Mouse (Mus musculus): ENCODE results near the gene Ssbp3. TPM values are rescaled to one million over a fixed set of nuclear protein-coding genes. Genes with fewer than 3 reads are reported as not detected.

The Ssbp3 gene
- polyA plus RNA-seq, 1 experiment, result 94.2 TPM

DNA sequence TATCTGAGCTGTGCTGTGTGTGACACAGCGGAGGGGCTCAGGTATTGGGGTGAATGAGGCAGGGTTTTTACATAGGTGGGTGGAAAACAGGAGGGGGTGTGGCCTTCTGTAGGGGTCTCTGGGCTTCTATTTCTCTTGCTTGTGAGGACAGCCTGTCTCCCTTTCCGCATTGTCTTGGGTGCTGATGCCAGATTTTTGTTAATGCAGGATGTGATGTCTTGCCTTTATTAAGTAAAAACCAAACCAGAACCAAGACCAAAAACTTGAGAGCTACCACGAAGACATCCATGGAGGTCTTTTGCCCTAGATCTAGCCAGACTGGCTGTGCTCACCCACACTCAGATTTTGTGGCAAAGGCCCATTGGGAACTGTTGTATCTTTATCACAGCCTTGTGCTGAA, 25.5 kb downstream of the Ssbp3 start:
- Histone ChIP-seq H3K4me1 (ENCODE audit: control insufficient read depth) (peaks cover 94% of the 10 kb centered on the region), H3K27me3 (ENCODE audit: control insufficient read depth) (no peaks in the 10 kb centered on the region), H3K4me3 (replicated peaks) (no peak overlapping the region), H3K36me3 (ENCODE audit: control insufficient read depth) (peaks cover 98% of the 10 kb centered on the region), H3K9me3 (ENCODE audit: control insufficient read depth, low read length) (no peaks in the 10 kb centered on the region)
- TF ChIP-seq TAL1 (IDR thresholded peaks at IDR 0.05; ENCODE audit: low read length), result no peak
- no peak for TF ChIP-seq GATA1 (IDR thresholded peaks at IDR 0.05; ENCODE audit: low read length)

DNA sequence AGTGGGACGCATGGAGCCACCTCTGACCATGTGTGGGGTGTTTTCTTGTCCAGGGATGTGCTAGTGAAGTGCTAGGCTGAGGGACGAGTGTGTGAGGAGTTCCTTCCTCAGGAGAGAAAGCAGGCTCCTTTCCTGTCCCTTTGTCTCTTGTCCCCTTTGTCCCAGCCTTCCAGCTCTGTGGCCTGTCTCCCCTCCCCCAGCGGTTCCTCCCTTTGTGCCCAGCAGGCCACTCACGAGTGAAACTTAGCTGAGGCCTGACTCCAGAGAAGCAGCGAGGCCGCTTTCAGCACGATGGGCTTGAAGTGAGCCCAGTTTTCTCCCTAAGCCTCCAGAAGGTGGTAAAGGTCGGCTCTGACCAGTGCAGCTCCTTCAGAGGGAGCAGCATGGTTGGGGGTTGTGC, 26.2 kb downstream of the Ssbp3 start:
- TF ChIP-seq GATA1 (IDR thresholded peaks at IDR 0.05; ENCODE audit: low read length) (no peak), TAL1 (IDR thresholded peaks at IDR 0.05; ENCODE audit: low read length) (no peak)
- no peaks in the 10 kb centered on the region for H3K9me3 ChIP-seq (ENCODE audit: control insufficient read depth, low read length)
- peaks cover 95% of the 10 kb centered on the region for H3K4me1 ChIP-seq (ENCODE audit: control insufficient read depth)
- H3K4me3 ChIP-seq (replicated peaks), result no peak overlapping the region
- no peaks in the 10 kb centered on the region for H3K27me3 ChIP-seq (ENCODE audit: control insufficient read depth)
- H3K36me3 ChIP-seq (ENCODE audit: control insufficient read depth), result peaks cover 98% of the 10 kb centered on the region

DNA sequence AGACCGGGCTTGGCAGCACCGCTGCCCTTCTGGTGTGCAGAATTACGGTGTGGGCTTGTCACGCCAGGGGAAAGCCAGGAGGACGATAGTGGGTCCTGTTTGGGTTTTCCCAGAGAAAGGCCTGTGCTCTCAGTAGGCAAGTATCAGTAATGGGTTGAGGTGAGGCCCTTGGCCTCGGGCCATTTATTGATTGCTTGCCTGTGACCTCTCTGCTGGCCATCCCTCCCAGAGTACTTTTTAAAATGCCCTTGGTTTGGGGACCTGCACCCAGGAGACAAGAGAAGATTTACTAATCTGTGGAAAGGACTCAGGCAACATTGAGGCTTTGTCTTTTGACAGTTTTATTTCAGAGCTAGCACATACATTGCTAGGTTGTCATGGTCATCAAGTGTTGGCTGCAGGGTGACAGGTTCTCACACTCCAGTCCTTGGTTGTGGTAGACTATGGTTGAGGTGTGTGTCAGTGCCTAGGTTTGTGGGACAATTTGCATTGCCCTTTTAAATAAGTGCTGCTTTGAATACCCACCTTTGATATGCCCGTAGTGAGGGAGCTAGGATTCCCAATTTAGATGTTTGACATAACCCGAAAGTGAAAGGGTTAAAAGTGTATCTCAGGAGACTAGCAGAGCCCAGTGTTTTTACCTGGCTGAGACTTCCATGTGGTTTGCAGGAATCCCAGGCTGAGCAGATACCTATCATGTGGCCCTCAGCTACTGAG, 28.2 kb downstream of the Ssbp3 start:
- Histone ChIP-seq H3K4me1 (ENCODE audit: control insufficient read depth) (peaks cover 93% of the 10 kb centered on the region), H3K4me3 (replicated peaks) (no peak overlapping the region), H3K9me3 (ENCODE audit: control insufficient read depth, low read length) (no peaks in the 10 kb centered on the region), H3K36me3 (ENCODE audit: control insufficient read depth) (peaks cover 98% of the 10 kb centered on the region), H3K27me3 (ENCODE audit: control insufficient read depth) (no peaks in the 10 kb centered on the region)
- no peak for TF ChIP-seq TAL1 (IDR thresholded peaks at IDR 0.05; ENCODE audit: low read length)
- TF ChIP-seq GATA1 (IDR thresholded peaks at IDR 0.05; ENCODE audit: low read length), result no peak

DNA sequence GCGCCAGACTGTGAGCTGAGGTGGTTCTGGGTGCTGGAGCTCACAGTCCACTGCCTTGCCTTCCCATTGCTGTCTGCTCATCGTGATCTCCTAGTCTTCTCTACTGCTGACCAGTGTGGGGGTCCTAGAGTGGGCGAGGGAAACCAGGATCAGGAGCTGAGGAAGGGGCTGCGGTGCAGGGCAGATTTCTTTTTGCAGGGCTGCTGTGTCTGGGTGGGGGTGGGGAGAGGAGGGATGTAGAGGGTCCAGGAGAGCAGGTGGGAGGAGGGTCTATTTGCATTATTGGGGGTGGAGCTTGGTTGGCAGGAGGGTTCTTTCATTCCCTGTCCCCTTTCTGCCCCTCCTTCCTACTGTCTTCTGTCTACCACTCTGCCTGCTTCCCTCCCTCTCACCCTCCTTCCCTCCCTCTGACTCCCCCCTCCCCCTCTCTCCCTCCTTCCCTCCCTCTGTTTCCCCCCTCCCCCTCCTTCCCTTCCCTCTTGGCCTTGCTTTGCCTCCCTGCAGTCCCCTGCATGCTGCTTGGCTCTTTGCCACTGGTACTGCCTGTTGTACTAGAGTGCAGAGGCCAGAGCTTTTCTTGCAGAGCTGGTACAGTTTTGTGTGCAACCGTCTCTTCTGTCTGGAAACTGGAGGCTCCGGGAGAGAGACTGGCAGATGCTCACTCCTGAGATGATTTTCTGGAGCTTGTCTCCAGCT, 28.9 kb downstream of the Ssbp3 start:
- Histone ChIP-seq H3K4me1 (ENCODE audit: control insufficient read depth) (peaks cover 92% of the 10 kb centered on the region), H3K36me3 (ENCODE audit: control insufficient read depth) (peaks cover 97% of the 10 kb centered on the region), H3K9me3 (ENCODE audit: control insufficient read depth, low read length) (no peaks in the 10 kb centered on the region), H3K4me3 (replicated peaks) (no peak overlapping the region), H3K27me3 (ENCODE audit: control insufficient read depth) (no peaks in the 10 kb centered on the region)
- TF ChIP-seq GATA1 (IDR thresholded peaks at IDR 0.05; ENCODE audit: low read length) (no peak), TAL1 (IDR thresholded peaks at IDR 0.05; ENCODE audit: low read length) (no peak)

DNA sequence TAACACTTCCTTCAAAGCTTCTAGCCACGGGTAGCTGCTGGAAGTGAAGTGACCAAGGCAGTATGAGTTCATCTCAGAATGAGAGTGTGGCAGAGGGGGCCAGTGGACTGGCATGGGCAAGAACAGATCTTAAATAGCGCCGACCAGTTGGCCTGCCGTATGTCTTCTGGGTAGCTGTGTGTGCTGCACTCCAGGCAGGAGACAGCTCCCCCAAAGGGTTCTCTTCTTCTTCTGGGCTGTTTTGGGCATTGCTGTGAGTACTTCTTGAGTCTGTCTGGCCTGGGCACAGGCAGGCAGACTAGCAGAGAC, 29.4 kb downstream of the Ssbp3 start:
- TF ChIP-seq GATA1 (IDR thresholded peaks at IDR 0.05; ENCODE audit: low read length) (no peak), TAL1 (IDR thresholded peaks at IDR 0.05; ENCODE audit: low read length) (no peak)

DNA sequence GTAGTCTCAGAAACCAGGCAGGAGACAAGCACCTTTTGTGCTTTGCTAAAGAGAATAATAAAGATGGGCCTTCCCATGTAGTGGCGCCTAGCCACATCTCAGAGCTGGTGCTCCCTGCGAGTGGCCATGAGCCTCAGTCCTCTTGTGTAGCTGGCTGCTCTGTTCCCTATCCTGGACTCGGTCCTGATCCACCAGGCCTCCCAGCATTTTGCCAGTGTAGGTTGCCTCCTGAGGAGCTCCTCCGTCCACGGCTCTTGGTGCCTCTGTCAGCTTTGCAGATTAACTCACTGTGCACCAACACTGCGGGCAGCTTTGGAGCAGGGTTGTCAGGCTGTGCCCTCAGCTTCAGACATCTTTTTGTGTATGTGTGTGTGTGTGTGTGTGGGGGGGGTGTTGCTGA, 30.4 kb downstream of the Ssbp3 start:
- no peak for TF ChIP-seq GATA1 (IDR thresholded peaks at IDR 0.05; ENCODE audit: low read length)
- TF ChIP-seq TAL1 (IDR thresholded peaks at IDR 0.05; ENCODE audit: low read length), result no peak
- Histone ChIP-seq H3K36me3 (ENCODE audit: control insufficient read depth) (peaks cover 97% of the 10 kb centered on the region), H3K27me3 (ENCODE audit: control insufficient read depth) (no peaks in the 10 kb centered on the region), H3K9me3 (ENCODE audit: control insufficient read depth, low read length) (no peaks in the 10 kb centered on the region), H3K4me3 (replicated peaks) (no peak overlapping the region), H3K4me1 (ENCODE audit: control insufficient read depth) (peaks cover 88% of the 10 kb centered on the region)

More for the DNA sequence above, 29.4 kb downstream of the Ssbp3 start:
- Histone ChIP-seq H3K27me3 (ENCODE audit: control insufficient read depth) (no peaks in the 10 kb centered on the region), H3K4me3 (replicated peaks) (no peak overlapping the region), H3K36me3 (ENCODE audit: control insufficient read depth) (peaks cover 97% of the 10 kb centered on the region), H3K4me1 (ENCODE audit: control insufficient read depth) (peaks cover 92% of the 10 kb centered on the region), H3K9me3 (ENCODE audit: control insufficient read depth, low read length) (no peaks in the 10 kb centered on the region)

DNA sequence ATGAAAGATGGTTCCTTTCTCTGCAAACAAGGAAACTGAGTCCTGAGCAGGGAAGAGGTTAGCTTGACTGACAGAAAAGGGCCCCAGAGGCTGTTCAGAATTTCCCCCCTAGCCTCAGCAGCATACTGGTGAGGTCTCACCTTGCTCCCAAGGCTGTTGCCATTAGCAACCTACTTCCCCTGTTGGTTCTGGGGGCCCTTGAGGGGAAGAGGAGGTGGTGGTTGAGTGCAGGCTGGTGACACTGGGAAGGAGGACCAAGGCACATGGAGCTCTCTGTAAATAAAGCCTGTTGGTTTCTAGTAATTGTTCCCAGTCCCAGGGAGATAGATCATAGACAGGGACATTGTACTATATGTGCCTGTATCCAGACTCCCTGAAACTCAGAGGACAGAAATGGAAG, 31.0 kb downstream of the Ssbp3 start:
- Histone ChIP-seq H3K4me3 (replicated peaks) (no peak overlapping the region), H3K9me3 (ENCODE audit: control insufficient read depth, low read length) (no peaks in the 10 kb centered on the region), H3K36me3 (ENCODE audit: control insufficient read depth) (peaks cover 97% of the 10 kb centered on the region), H3K27me3 (ENCODE audit: control insufficient read depth) (no peaks in the 10 kb centered on the region), H3K4me1 (ENCODE audit: control insufficient read depth) (peaks cover 85% of the 10 kb centered on the region)
- TF ChIP-seq TAL1 (IDR thresholded peaks at IDR 0.05; ENCODE audit: low read length) (no peak), GATA1 (IDR thresholded peaks at IDR 0.05; ENCODE audit: low read length) (no peak)

DNA sequence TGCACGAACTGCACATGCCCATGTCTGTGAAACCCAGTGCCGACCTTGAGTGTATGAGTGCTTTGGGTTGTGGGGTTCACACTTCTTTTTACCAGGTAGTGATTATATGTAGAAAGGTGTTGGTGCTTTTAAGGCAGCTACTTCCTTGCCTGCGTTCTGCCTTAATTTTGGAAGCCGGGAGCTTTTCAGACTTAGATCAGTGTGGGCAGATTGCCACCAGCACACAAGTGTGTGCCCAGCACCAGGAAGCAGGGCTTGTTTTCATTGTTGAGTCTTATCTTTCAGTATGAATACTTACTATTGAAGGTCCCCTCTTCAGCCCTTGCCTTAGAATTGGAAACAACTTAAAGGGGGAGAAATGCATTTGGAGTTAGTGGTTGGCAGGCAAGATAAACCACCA, 32.0 kb downstream of the Ssbp3 start:
- Histone ChIP-seq H3K36me3 (ENCODE audit: control insufficient read depth) (peaks cover 97% of the 10 kb centered on the region), H3K4me1 (ENCODE audit: control insufficient read depth) (peaks cover 86% of the 10 kb centered on the region), H3K4me3 (replicated peaks) (no peak overlapping the region), H3K9me3 (ENCODE audit: control insufficient read depth, low read length) (no peaks in the 10 kb centered on the region), H3K27me3 (ENCODE audit: control insufficient read depth) (no peaks in the 10 kb centered on the region)
- TF ChIP-seq TAL1 (IDR thresholded peaks at IDR 0.05; ENCODE audit: low read length) (no peak), GATA1 (IDR thresholded peaks at IDR 0.05; ENCODE audit: low read length) (no peak)

DNA sequence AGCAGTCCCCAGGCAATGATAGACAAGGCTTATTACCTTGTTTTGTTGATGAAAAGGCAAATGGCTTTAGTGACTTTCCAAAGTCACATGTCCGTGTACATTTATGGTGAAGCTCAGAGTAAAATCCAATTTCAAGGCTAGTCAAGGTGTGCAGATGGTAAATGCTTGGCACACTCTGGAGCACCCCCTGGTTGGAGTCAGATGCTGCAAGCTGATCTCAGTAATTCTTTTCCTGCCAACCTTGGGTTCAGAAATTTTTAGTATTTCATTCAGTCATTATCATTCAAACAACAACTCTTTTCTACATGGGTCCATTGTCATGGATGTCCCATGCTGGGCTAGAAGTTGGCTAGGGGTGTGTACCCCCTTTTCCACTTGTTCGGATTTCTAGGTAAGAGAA, 33.1 kb downstream of the Ssbp3 start:
- Histone ChIP-seq H3K36me3 (ENCODE audit: control insufficient read depth) (peaks cover 95% of the 10 kb centered on the region), H3K9me3 (ENCODE audit: control insufficient read depth, low read length) (no peaks in the 10 kb centered on the region), H3K4me3 (replicated peaks) (no peak overlapping the region), H3K4me1 (ENCODE audit: control insufficient read depth) (peaks cover 85% of the 10 kb centered on the region), H3K27me3 (ENCODE audit: control insufficient read depth) (no peaks in the 10 kb centered on the region)
- TF ChIP-seq GATA1 (IDR thresholded peaks at IDR 0.05; ENCODE audit: low read length), result no peak
- TF ChIP-seq TAL1 (IDR thresholded peaks at IDR 0.05; ENCODE audit: low read length), result no peak

Data from erythroblast, embryonic 14.5 days (primary cell).